Mouse (Mus musculus) midbrain, embryonic 14.5 days (tissue): Measurements from ENCODE around the gene Tjp2. TPM values are rescaled to one million over a fixed set of nuclear protein-coding genes. Genes with fewer than 3 reads are reported as not detected.

Experiments used
- ATAC-seq: fragments of 200-750 bp; cut with Nextera tagmentation; 2 replicates; pipeline ENCODE4 v1.8.0; 2017; ENCODE audit warnings: moderate number of reproducible peaks, moderate library complexity; ENCODE audit not compliant: low FRiP score, low TSS enrichment
- DNase-seq: peaks from one replicate; pipeline ENCODE4 v3.0.0-alpha.2; 2015
- H3K27ac ChIP-seq: fragments of 300-500 bp; sonication (generic); replicated peaks from 2 replicates; pipeline ENCODE4 v1.5.1; 2014; ENCODE audit warnings: mild to moderate bottlenecking, low read depth, low read length, moderate library complexity
- H3K27me3 ChIP-seq: fragments of 300-500 bp; sonication (generic); 2 replicates; pipeline ENCODE4 v1.6.1; 2014; ENCODE audit warnings: low read length, control low read depth, mixed read lengths; ENCODE audit not compliant: control insufficient read depth, insufficient read depth
- H3K36me3 ChIP-seq: fragments of 300-500 bp; sonication (generic); 2 replicates; pipeline ENCODE4 v1.6.1; 2014; ENCODE audit warnings: low read length, control low read depth; ENCODE audit not compliant: control insufficient read depth, insufficient read depth
- H3K4me1 ChIP-seq: fragments of 300-500 bp; sonication (generic); 2 replicates; pipeline ENCODE4 v1.6.1; 2014; ENCODE audit warnings: mild to moderate bottlenecking, antibody characterized with exemption, low read length, control low read depth; ENCODE audit not compliant: control insufficient read depth, insufficient read depth
- H3K4me2 ChIP-seq: fragments of 300-500 bp; sonication (generic); 2 replicates; pipeline ENCODE4 v1.6.1; 2014; ENCODE audit warnings: mild to moderate bottlenecking, low read length, moderate library complexity
- H3K4me3 ChIP-seq: fragments of 300-500 bp; sonication (generic); replicated peaks from 2 replicates; pipeline ENCODE4 v1.5.1; 2014; ENCODE audit warnings: low read depth, low read length
- H3K9ac ChIP-seq: fragments of 300-500 bp; sonication (generic); replicated peaks from 2 replicates; pipeline ENCODE4 v1.6.1; 2014; ENCODE audit warnings: mild to moderate bottlenecking, low read length, moderate library complexity
- H3K9me3 ChIP-seq: fragments of 300-500 bp; sonication (generic); 2 replicates; pipeline ENCODE4 v1.6.1; 2016; ENCODE audit warnings: low read length, control low read depth, mixed read lengths; ENCODE audit not compliant: control insufficient read depth
- WGBS: fragments of 180-500 bp; shearing (Covaris S2); extraction: QIAGEN DNeasy Blood & Tissue Kit; methylation state at CpG from one replicate; pipeline ENCODE4 v1.1.7; 2014; 5-methylcytosine and 5-hydroxymethylcytosine counted together
- polyA plus RNA-seq: library from polyadenylated mRNA; unstranded; fragments of >200 nt; fragmentation: Nextera tagmentation; extraction: Ambion mirVana; gene quantifications from 2 replicates; pipeline ENCODE4 v1.2.1, GENCODE M21; 2014

The Tjp2 gene
- polyA plus RNA-seq, 1 experiment from 2014 or later = 15.5 TPM

GRCm38 (mm10) chr19:24140298-24140697 lies 84.5 kb downstream of the Tjp2 start:
- ATAC-seq (no peak), DNase-seq (no peak)
- Histone ChIP-seq H3K4me3 (no peak overlapping the region), H3K36me3 (no peaks in the 10 kb centered on the region), H3K27me3 (no peaks in the 10 kb centered on the region), H3K9ac (no peak overlapping the region), H3K4me2 (no peak overlapping the region), H3K27ac (no peak overlapping the region), H3K4me1 (peaks cover 12% of the 10 kb centered on the region), H3K9me3 (no peaks in the 10 kb centered on the region)
- 66% methylated on average over 3 of the region's 3 CpGs for WGBS

GRCm38 (mm10) chr19:24137392-24137791 lies 87.4 kb downstream of the Tjp2 start:
- Histone ChIP-seq H3K27ac (no peak overlapping the region), H3K9me3 (no peaks in the 10 kb centered on the region), H3K4me3 (no peak overlapping the region), H3K4me2 (no peak overlapping the region), H3K27me3 (no peaks in the 10 kb centered on the region), H3K4me1 (0 out of 2 replicates have a peak, but pooled peaks cover 5% of the 10 kb centered on the region), H3K36me3 (no peaks in the 10 kb centered on the region), H3K9ac (no peak overlapping the region)
- DNase-seq (no peak), ATAC-seq (no peak)
- WGBS = 74% methylated on average over 4 of the region's 4 CpGs

- Histone ChIP-seq H3K4me2 (peak overlapping the region; percentile 53), H3K9ac (peak overlapping the region; percentile 13; the same call in 1 of the 2 replicates)
- peak; percentile 40; the same call in 1 of the 2 replicates for ATAC-seq
Observed at GRCm38 (mm10) chr19:24134991-24135390, 89.8 kb downstream of the Tjp2 start.

GRCm38 (mm10) chr19:24134144-24134911 lies 90.5 kb downstream of the Tjp2 start:
- Histone ChIP-seq H3K36me3 (peaks cover 23% of the 10 kb centered on the region), H3K4me2 (peak overlapping the region; percentile 53), H3K27me3 (no peaks in the 10 kb centered on the region), H3K9me3 (no peaks in the 10 kb centered on the region), H3K27ac (0 out of 2 replicates have a peak overlapping the region, but pooled peaks have one; percentile 32), H3K4me1 (no peaks in the 10 kb centered on the region), H3K4me3 (peak overlapping the region; percentile 36), H3K9ac (peak overlapping the region; percentile 13; the same call in 1 of the 2 replicates)
- ATAC-seq (no peak; the same call in 1 of the 2 replicates), DNase-seq (peak; percentile 40)
- 71% methylated on average over 16 of the region's 16 CpGs for WGBS

More at GRCm38 (mm10) chr19:24134991-24135390, 89.8 kb downstream of the Tjp2 start:
- 43% methylated on average over 10 of the region's 10 CpGs for WGBS
- peak; percentile 67 for DNase-seq
- Histone ChIP-seq H3K27me3 (no peaks in the 10 kb centered on the region), H3K4me1 (0 out of 2 replicates have a peak, but pooled peaks cover under 1% of the 10 kb centered on the region), H3K36me3 (peaks cover 18% of the 10 kb centered on the region), H3K27ac (no peak overlapping the region), H3K4me3 (peak overlapping the region; percentile 36), H3K9me3 (no peaks in the 10 kb centered on the region)

- peaks cover 18% of the 10 kb centered on the region for H3K36me3 ChIP-seq
- H3K9ac ChIP-seq = no peak overlapping the region
- 94% methylated on average over 8 of the region's 8 CpGs for WGBS
- DNase-seq (no peak), ATAC-seq (no peak)
- no peak overlapping the region for H3K4me3 ChIP-seq
- H3K27me3 ChIP-seq = no peaks in the 10 kb centered on the region
- no peaks in the 10 kb centered on the region for H3K9me3 ChIP-seq
- no peaks in the 10 kb centered on the region for H3K4me1 ChIP-seq
- H3K4me2 ChIP-seq = no peak overlapping the region
- no peak overlapping the region for H3K27ac ChIP-seq
Observed at GRCm38 (mm10) chr19:24123534-24124290, 101.1 kb downstream of the Tjp2 start.

GRCm38 (mm10) chr19:24123087-24123486 lies 101.7 kb downstream of the Tjp2 start:
- 96% methylated on average over 6 of the region's 6 CpGs for WGBS

GRCm38 (mm10) chr19:24122647-24123046 lies 102.2 kb downstream of the Tjp2 start:
- Histone ChIP-seq H3K36me3 (peaks cover 15% of the 10 kb centered on the region; the same call in 1 of the 2 replicates), H3K4me2 (no peak overlapping the region), H3K9me3 (no peaks in the 10 kb centered on the region), H3K9ac (no peak overlapping the region), H3K27me3 (no peaks in the 10 kb centered on the region), H3K27ac (no peak overlapping the region), H3K4me1 (no peaks in the 10 kb centered on the region), H3K4me3 (no peak overlapping the region)
- WGBS = 93% methylated on average over 9 of the region's 9 CpGs
- DNase-seq (no peak), ATAC-seq (no peak)

More at GRCm38 (mm10) chr19:24123087-24123486, 101.7 kb downstream of the Tjp2 start:
- ATAC-seq (no peak), DNase-seq (no peak)
- Histone ChIP-seq H3K9me3 (no peaks in the 10 kb centered on the region), H3K9ac (no peak overlapping the region), H3K36me3 (peaks cover 15% of the 10 kb centered on the region; the same call in 1 of the 2 replicates), H3K4me3 (no peak overlapping the region), H3K27ac (no peak overlapping the region), H3K27me3 (no peaks in the 10 kb centered on the region), H3K4me1 (no peaks in the 10 kb centered on the region), H3K4me2 (no peak overlapping the region)

- H3K9me3 ChIP-seq = no peaks in the 10 kb centered on the region
- no peak overlapping the region for H3K27ac ChIP-seq
- H3K36me3 ChIP-seq = peaks cover 17% of the 10 kb centered on the region; the same call in 1 of the 2 replicates
- H3K27me3 ChIP-seq = no peaks in the 10 kb centered on the region
- no peak overlapping the region for H3K4me2 ChIP-seq
- no peak overlapping the region for H3K9ac ChIP-seq
- no peaks in the 10 kb centered on the region for H3K4me1 ChIP-seq
- DNase-seq = no peak
- ATAC-seq = no peak
- H3K4me3 ChIP-seq = no peak overlapping the region
- 81% methylated on average over 4 of the region's 4 CpGs for WGBS
Observed at GRCm38 (mm10) chr19:24120811-24121210, 104.0 kb downstream of the Tjp2 start.
